Mouse (Mus musculus) midbrain, postnatal 0 days (tissue): ENCODE data around the gene Fabp7. TPM values are rescaled to one million over a fixed set of nuclear protein-coding genes. Genes with fewer than 3 reads are reported as not detected.

Source experiments
- ATAC-seq: fragments of 200-750 bp; cut with Nextera tagmentation; 2 replicates; pipeline ENCODE4 v1.8.0; 2017; ENCODE audit warnings: moderate number of reproducible peaks, mild to moderate bottlenecking, moderate TSS enrichment, moderate library complexity; ENCODE audit not compliant: low FRiP score
- DNase-seq: peaks from one replicate; pipeline ENCODE4 v3.0.0-alpha.2; 2015; ENCODE audit warnings: low spot score
- H3K27ac ChIP-seq: fragments of 300-500 bp; sonication (generic); 2 replicates; pipeline ENCODE4 v1.5.1; 2014; ENCODE audit warnings: low read depth, mild to moderate bottlenecking, low read length, mixed read lengths
- H3K27me3 ChIP-seq: fragments of 300-500 bp; sonication (generic); 2 replicates; pipeline ENCODE4 v1.6.1; 2014; ENCODE audit warnings: low read length, control low read depth, mixed read lengths; ENCODE audit not compliant: insufficient read depth
- H3K36me3 ChIP-seq: fragments of 300-500 bp; sonication (generic); 2 replicates; pipeline ENCODE4 v1.6.1; 2014; ENCODE audit warnings: low read length, control low read depth, mixed read lengths; ENCODE audit not compliant: insufficient read depth
- H3K4me1 ChIP-seq: fragments of 300-500 bp; sonication (generic); 2 replicates; pipeline ENCODE4 v1.6.1; 2014; ENCODE audit warnings: mild to moderate bottlenecking, control low read depth, antibody characterized with exemption, low read length, mixed read lengths; ENCODE audit not compliant: insufficient read depth
- H3K4me2 ChIP-seq: fragments of 300-500 bp; sonication (generic); 2 replicates; pipeline ENCODE4 v1.6.1; 2014; ENCODE audit warnings: low read depth, mild to moderate bottlenecking, low read length, mixed read lengths; ENCODE audit not compliant: poor library complexity, severe bottlenecking
- H3K4me3 ChIP-seq: fragments of 300-500 bp; sonication (generic); 2 replicates; pipeline ENCODE4 v1.5.1; 2014; ENCODE audit warnings: low read depth, mild to moderate bottlenecking, low read length, moderate library complexity
- H3K9ac ChIP-seq: fragments of 300-500 bp; sonication (generic); replicated peaks from 2 replicates; pipeline ENCODE4 v1.6.1; 2014; ENCODE audit warnings: mild to moderate bottlenecking, low read length, moderate library complexity, mixed read lengths; ENCODE audit not compliant: poor library complexity, severe bottlenecking
- H3K9me3 ChIP-seq: fragments of 300-500 bp; sonication (generic); 2 replicates; pipeline ENCODE4 v1.6.1; 2016; ENCODE audit warnings: low read length, control low read depth
- CTCF ChIP-seq: IDR thresholded peaks from 2 replicates; pipeline ENCODE4 v1.5.1; 2016; ENCODE audit warnings: antibody characterized with exemption, mild to moderate bottlenecking
- WGBS: fragments of 180-500 bp; shearing (Covaris S2); extraction: QIAGEN DNeasy Blood & Tissue Kit; methylation state at CpG from one replicate; pipeline ENCODE4 v1.1.7; 2014; 5-methylcytosine and 5-hydroxymethylcytosine counted together
- polyA plus RNA-seq: library from polyadenylated mRNA; unstranded; fragments of >200 nt; fragmentation: Nextera tagmentation; extraction: Ambion mirVana; gene quantifications from 2 replicates; pipeline ENCODE4 v1.2.1, GENCODE M21; 2015
- total RNA-seq: library from RNA; depleted of rRNA; stranded (reverse); fragments of >200 nt; gene quantifications from 2 replicates; pipeline ENCODE4 v1.2.3, GENCODE M21; 2014

Fabp7 gene
- total and polyA plus RNA-seq, 2 experiments from 2014 or later: 717 to 2,744 TPM

GRCm38 (mm10) chr10:57794491-57795461 is 10.1 kb downstream of the Fabp7 start:
- peak overlapping the region; percentile 73 for H3K27ac ChIP-seq
- peak overlapping the region; percentile 80 for H3K9ac ChIP-seq
- H3K4me2 ChIP-seq: peak overlapping the region; percentile 93
- WGBS: under 1% methylated on average over 44 of the region's 44 CpGs
- 0 out of 2 replicates have a peak, but pooled peaks have one; percentile 6 for TF ChIP-seq CTCF
- no peaks in the 10 kb centered on the region for H3K36me3 ChIP-seq
- H3K4me1 ChIP-seq: no peaks in the 10 kb centered on the region
- H3K27me3 ChIP-seq: no peaks in the 10 kb centered on the region
- peak overlapping the region; percentile 60 for H3K4me3 ChIP-seq
- DNase-seq (peak; percentile 41), ATAC-seq (peak; percentile 79)
- H3K9me3 ChIP-seq: no peaks in the 10 kb centered on the region

- DNase-seq (no peak), ATAC-seq (no peak)
- no peak for TF ChIP-seq CTCF
- Histone ChIP-seq H3K4me3 (peak overlapping the region; percentile 60), H3K27ac (no peak overlapping the region), H3K9me3 (no peaks in the 10 kb centered on the region), H3K4me2 (peak overlapping the region; percentile 93), H3K9ac (no peak overlapping the region), H3K36me3 (no peaks in the 10 kb centered on the region), H3K4me1 (no peaks in the 10 kb centered on the region), H3K27me3 (no peaks in the 10 kb centered on the region)
- 44% methylated on average over 4 of the region's 4 CpGs for WGBS
These were observed 10.9 kb downstream of the Fabp7 start for GRCm38 (mm10) chr10:57795542-57795941.

GRCm38 (mm10) chr10:57796057-57796456 is 11.4 kb downstream of the Fabp7 start:
- ATAC-seq: 0 out of 2 replicates have a peak, but pooled peaks have one; percentile 24

GRCm38 (mm10) chr10:57799486-57799885 is 14.8 kb downstream of the Fabp7 start:
- Histone ChIP-seq H3K27me3 (no peaks in the 10 kb centered on the region), H3K9me3 (no peaks in the 10 kb centered on the region), H3K9ac (no peak overlapping the region), H3K36me3 (no peaks in the 10 kb centered on the region), H3K27ac (no peak overlapping the region), H3K4me3 (no peak overlapping the region), H3K4me2 (no peak overlapping the region), H3K4me1 (no peaks in the 10 kb centered on the region)
- 93% methylated on average over 1 of the region's 1 CpGs for WGBS
- ATAC-seq (no peak), DNase-seq (no peak)
- TF ChIP-seq CTCF: no peak

More at GRCm38 (mm10) chr10:57796057-57796456, 11.4 kb downstream of the Fabp7 start:
- no peaks in the 10 kb centered on the region for H3K27me3 ChIP-seq
- H3K4me3 ChIP-seq: no peak overlapping the region
- H3K4me2 ChIP-seq: no peak overlapping the region
- DNase-seq: peak; percentile 73
- H3K9ac ChIP-seq: no peak overlapping the region
- no peaks in the 10 kb centered on the region for H3K36me3 ChIP-seq
- H3K4me1 ChIP-seq: no peaks in the 10 kb centered on the region
- WGBS: 43% methylated on average over 4 of the region's 4 CpGs
- peak; percentile 69 for TF ChIP-seq CTCF
- no peaks in the 10 kb centered on the region for H3K9me3 ChIP-seq
- H3K27ac ChIP-seq: no peak overlapping the region

- no peak for DNase-seq
- no peak overlapping the region for H3K9ac ChIP-seq
- no peaks in the 10 kb centered on the region for H3K4me1 ChIP-seq
- no peak overlapping the region for H3K4me2 ChIP-seq
- no peak overlapping the region for H3K4me3 ChIP-seq
- WGBS: 97% methylated on average over 6 of the region's 6 CpGs
- no peak for TF ChIP-seq CTCF
- no peaks in the 10 kb centered on the region; the same call in 1 of the 2 replicates for H3K36me3 ChIP-seq
- no peak overlapping the region for H3K27ac ChIP-seq
- H3K9me3 ChIP-seq: no peaks in the 10 kb centered on the region
- no peaks in the 10 kb centered on the region for H3K27me3 ChIP-seq
- ATAC-seq: no peak
These were observed 23.1 kb downstream of the Fabp7 start for GRCm38 (mm10) chr10:57807754-57808153.
